Mouse (Mus musculus): ENCODE measurements around the gene Arl3. TPM values are rescaled to one million over a fixed set of nuclear protein-coding genes. Genes with fewer than 3 reads are reported as not detected.

Arl3 gene
- total and polyA plus RNA-seq, 3 experiments, result 24.1 to 46.5 (median 45.3) TPM

DNA sequence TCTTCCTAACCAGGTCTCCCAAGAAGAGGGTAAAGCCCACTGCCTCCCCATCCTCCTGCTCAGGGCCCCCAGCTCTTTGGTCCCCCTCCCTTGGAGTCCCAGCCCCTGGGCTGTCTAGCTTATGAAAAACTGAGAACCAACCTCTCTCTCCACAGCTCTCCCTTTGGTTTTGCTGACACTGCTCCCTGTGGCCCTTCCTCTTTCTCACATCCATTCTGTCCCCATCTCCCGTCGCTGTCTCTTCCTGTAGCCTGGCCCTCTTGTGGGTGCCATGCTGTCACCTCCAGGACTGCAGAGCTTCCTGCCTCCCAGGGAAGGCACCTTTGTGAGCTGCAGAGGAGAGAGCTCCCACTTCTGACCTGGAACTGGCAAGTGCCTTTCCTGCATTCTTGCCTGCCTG is 86.3 kb downstream of the Arl3 start:
- Histone ChIP-seq H3K36me3 (replicated peaks in 1 of 2; ENCODE audit: control insufficient read depth in 1 of 2, insufficient read depth in 1 of 2, low read length in 1 of 2) (peaks cover 8 to 47% of the 10 kb centered on the region in 2 experiments), H3K27me3 (replicated peaks) (no peaks in the 10 kb centered on the region), H3K4me3 (replicated peaks in 1 of 3; ENCODE audit: low read depth in 2 of 3, low read length in 2 of 3, poor library complexity in 1 of 3) (no peak overlapping the region), H3K9ac (ENCODE audit: insufficient read depth, low read depth) (no peak overlapping the region), H3K9me3 (replicated peaks; ENCODE audit: low read length) (no peaks in the 10 kb centered on the region), H3K79me2 (replicated peaks; ENCODE audit: control insufficient read depth, extremely low read depth, insufficient read depth, poor library complexity, severe bottlenecking) (no peaks in the 10 kb centered on the region), H3K27ac (ENCODE audit: insufficient read depth, low read depth) (no peak overlapping the region), H3K4me1 (ENCODE audit: control insufficient read depth in 1 of 2, insufficient read depth in 2 of 2) (peaks cover 0 to 43% of the 10 kb centered on the region in 2 experiments; a peak in 3 of 4 replicates), H3K4me2 (ENCODE audit: insufficient read depth, low read depth, poor library complexity, severe bottlenecking) (no peak overlapping the region)
- no peak for TF ChIP-seq MAX (IDR thresholded peaks at IDR 0.05; ENCODE audit: low read length)
- dilution Hi-C loops (cut with MboI; ENCODE audit: extremely low pct_ligation_motif_present, extremely low pct_unique_long_range_greater_than_20kb, low sequenced_read_pairs), result no loop called here
- DNase-seq (ENCODE audit: extremely low read depth), result no peak
- in situ Hi-C loops (cut with MboI; ENCODE audit: low pct_ligation_motif_present, low pct_unique_long_range_greater_than_20kb, low sequenced_read_pairs), result no loop called here

DNA sequence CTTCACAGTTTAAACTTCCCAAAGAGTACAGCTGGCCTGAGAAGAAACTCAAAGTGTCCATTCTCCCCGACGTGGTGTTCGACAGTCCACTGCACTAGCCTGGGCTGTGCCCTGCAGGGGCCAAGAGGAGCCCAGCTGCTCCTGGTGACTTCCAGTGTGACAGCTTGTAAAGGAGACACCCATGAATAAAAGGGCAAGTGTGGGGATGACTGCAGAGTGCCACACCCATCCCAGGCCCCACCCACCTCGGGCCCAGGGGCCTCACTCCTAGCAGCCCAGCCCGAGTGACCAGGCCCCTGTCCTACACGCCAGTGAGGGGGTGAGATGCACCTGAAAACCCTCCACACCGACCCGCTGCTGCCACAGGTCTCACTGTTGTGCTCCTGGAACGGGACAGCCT is 87.2 kb downstream of the Arl3 start:
- Histone ChIP-seq H3K79me2 (replicated peaks; ENCODE audit: control insufficient read depth, extremely low read depth, insufficient read depth, poor library complexity, severe bottlenecking) (no peaks in the 10 kb centered on the region), H3K36me3 (replicated peaks in 1 of 2; ENCODE audit: control insufficient read depth in 1 of 2, insufficient read depth in 1 of 2, low read length in 1 of 2) (peaks cover 8 to 49% of the 10 kb centered on the region in 2 experiments), H3K9ac (ENCODE audit: insufficient read depth, low read depth) (no peak overlapping the region), H3K27ac (ENCODE audit: insufficient read depth, low read depth) (no peak overlapping the region), H3K4me1 (ENCODE audit: control insufficient read depth in 1 of 2, insufficient read depth in 2 of 2) (peaks cover 0 to 46% of the 10 kb centered on the region in 2 experiments; a peak in 3 of 4 replicates), H3K4me3 (replicated peaks in 1 of 3; ENCODE audit: low read depth in 2 of 3, low read length in 2 of 3, poor library complexity in 1 of 3) (no peak overlapping the region), H3K27me3 (replicated peaks) (no peaks in the 10 kb centered on the region), H3K4me2 (ENCODE audit: insufficient read depth, low read depth, poor library complexity, severe bottlenecking) (no peak overlapping the region), H3K9me3 (replicated peaks; ENCODE audit: low read length) (no peaks in the 10 kb centered on the region)
- no peak for DNase-seq (ENCODE audit: extremely low read depth)
- dilution Hi-C loops (cut with MboI; ENCODE audit: extremely low pct_ligation_motif_present, extremely low pct_unique_long_range_greater_than_20kb, low sequenced_read_pairs), result no loop called here
- in situ Hi-C loops (cut with MboI; ENCODE audit: low pct_ligation_motif_present, low pct_unique_long_range_greater_than_20kb, low sequenced_read_pairs), result no loop called here
- no peak for TF ChIP-seq PAX5 (IDR thresholded peaks at IDR 0.05; ENCODE audit: low read length)
- no peak for TF ChIP-seq HCFC1 (IDR thresholded peaks at IDR 0.05; ENCODE audit: low read depth, low read length)
- TF ChIP-seq NRF1 (IDR thresholded peaks at IDR 0.05; ENCODE audit: low read depth, low read length), result no peak
- TF ChIP-seq TCF12 (IDR thresholded peaks at IDR 0.05; ENCODE audit: low read depth, low read length), result no peak
- TF ChIP-seq ZC3H11A (IDR thresholded peaks at IDR 0.05; ENCODE audit: low read depth, low read length), result no peak
- no peak for TF ChIP-seq BHLHE40 (IDR thresholded peaks at IDR 0.05; ENCODE audit: low read depth, low read length)
- TF ChIP-seq EP300 (IDR thresholded peaks at IDR 0.05; ENCODE audit: low read length), result no peak

DNA sequence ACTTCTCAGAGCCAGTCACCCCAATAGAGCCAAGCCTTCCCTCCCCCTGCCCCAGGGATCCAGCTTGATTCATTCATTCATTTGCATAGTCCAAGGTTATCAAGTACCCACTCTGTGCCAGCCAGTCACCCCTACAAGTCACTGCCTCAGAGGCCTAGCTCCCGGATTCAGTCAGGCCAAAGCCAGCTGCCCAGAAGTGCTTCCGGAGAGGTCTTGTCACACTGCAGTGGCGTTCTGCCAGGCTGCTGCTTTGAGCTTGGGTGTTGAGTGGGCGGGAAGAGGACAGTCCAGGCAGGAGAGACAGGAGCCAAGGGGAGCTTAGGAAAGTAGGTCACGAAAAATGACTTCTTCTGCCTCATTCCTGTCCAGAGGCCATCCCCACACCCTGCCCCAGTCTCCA is 88.5 kb downstream of the Arl3 start:
- Histone ChIP-seq H3K27ac (ENCODE audit: insufficient read depth, low read depth) (no peak overlapping the region), H3K4me1 (ENCODE audit: control insufficient read depth in 1 of 2, insufficient read depth in 2 of 2) (peaks cover 2 to 45% of the 10 kb centered on the region in 2 experiments), H3K4me3 (replicated peaks in 1 of 3; ENCODE audit: low read depth in 2 of 3, low read length in 2 of 3, poor library complexity in 1 of 3) (no peak overlapping the region), H3K9ac (ENCODE audit: insufficient read depth, low read depth) (no peak overlapping the region), H3K79me2 (replicated peaks; ENCODE audit: control insufficient read depth, extremely low read depth, insufficient read depth, poor library complexity, severe bottlenecking) (no peaks in the 10 kb centered on the region), H3K9me3 (replicated peaks; ENCODE audit: low read length) (no peaks in the 10 kb centered on the region), H3K36me3 (replicated peaks in 1 of 2; ENCODE audit: control insufficient read depth in 1 of 2, insufficient read depth in 1 of 2, low read length in 1 of 2) (peaks cover 15 to 63% of the 10 kb centered on the region in 2 experiments), H3K27me3 (replicated peaks) (no peaks in the 10 kb centered on the region), H3K4me2 (ENCODE audit: insufficient read depth, low read depth, poor library complexity, severe bottlenecking) (no peak overlapping the region)
- dilution Hi-C loops (cut with MboI; ENCODE audit: extremely low pct_ligation_motif_present, extremely low pct_unique_long_range_greater_than_20kb, low sequenced_read_pairs) (no loop called here), in situ Hi-C loops (cut with MboI; ENCODE audit: low pct_ligation_motif_present, low pct_unique_long_range_greater_than_20kb, low sequenced_read_pairs) (no loop called here)
- TF ChIP-seq ZMIZ1 (IDR thresholded peaks at IDR 0.05; ENCODE audit: low read depth, low read length) (no peak), ELF1 (IDR thresholded peaks at IDR 0.05; ENCODE audit: low read depth, low read length) (no peak), IRF4 (IDR thresholded peaks at IDR 0.05; ENCODE audit: low read depth, low read length) (no peak), MXI1 (IDR thresholded peaks at IDR 0.05; ENCODE audit: low read depth, low read length) (no peak)
- no peak for DNase-seq (ENCODE audit: extremely low read depth)

All from CH12.LX (cell line).